Mouse (Mus musculus) cortical plate, adult 2 months (tissue): ENCODE measurements at regions not wholly inside any gene's neighbourhood (a gene's known extent, or its start where the extent isn't known, plus 50 kb on each side); places are given as distances from the start of the nearest gene placed in this dataset.

Source experiments
- CTCF ChIP-seq: fragments of 200-500 bp; IDR thresholded peaks from 2 replicates; pipeline ENCODE4 v1.5.1; 2011; ENCODE audit warnings: mild to moderate bottlenecking, control low read depth, low read length; ENCODE audit not compliant: insufficient read depth; ENCODE audit errors: extremely low read depth
- POLR2A ChIP-seq: fragments of 200-500 bp; IDR thresholded peaks from 2 replicates; pipeline ENCODE4 v1.6.1; 2011; ENCODE audit warnings: mild to moderate bottlenecking, low read length, control low read depth; ENCODE audit not compliant: insufficient read depth; ENCODE audit errors: extremely low read depth

- TF ChIP-seq POLR2A (no peak), CTCF (no peak)
Measured at GRCm38 (mm10) chr1:183956391-183956790, 56.7 kb upstream of the Dusp10 start.
